Mouse (Mus musculus) right cerebral cortex, postnatal 36 days (tissue): Measurements from ENCODE around the gene Arhgap20.

Experiments used
- DNase-seq, 2 experiments: peaks; one replicate each; pipeline ENCODE4 v3.0.0; 2022; ENCODE audit warnings: low spot score in 2 of 2, mixed read lengths in 1 of 2

Gene Arhgap20

DNA sequence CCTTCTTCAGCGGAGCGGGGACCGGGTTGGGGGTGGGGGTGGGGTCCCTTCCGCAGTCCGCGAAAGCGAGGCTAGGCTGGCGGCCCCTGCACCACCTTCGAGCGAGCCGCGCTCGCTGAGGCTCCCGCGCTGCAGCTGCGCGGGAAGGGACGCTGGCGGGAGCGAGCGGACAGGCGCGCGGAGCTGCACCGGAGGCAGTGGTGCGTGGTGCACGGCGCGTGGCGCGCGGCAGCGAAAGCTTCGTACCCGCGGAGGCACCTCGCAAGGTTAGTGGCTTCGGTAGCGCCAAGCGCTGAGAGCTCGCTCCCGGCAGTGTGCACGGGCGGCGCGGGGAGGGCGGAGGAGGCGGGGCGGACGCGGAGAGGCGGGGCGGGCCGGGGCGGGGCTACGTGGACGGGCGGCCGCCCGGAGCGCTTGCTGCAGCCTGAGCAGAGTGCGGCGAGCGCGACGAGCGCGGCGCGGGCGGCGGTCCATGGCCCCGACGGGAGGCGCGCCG is at the start of gene Arhgap20:
TSS of gene Arhgap20 (plus strand) at position 417 of the 496 bp plus-strand sequence.
- DNase-seq: peak; percentile 88

DNA sequence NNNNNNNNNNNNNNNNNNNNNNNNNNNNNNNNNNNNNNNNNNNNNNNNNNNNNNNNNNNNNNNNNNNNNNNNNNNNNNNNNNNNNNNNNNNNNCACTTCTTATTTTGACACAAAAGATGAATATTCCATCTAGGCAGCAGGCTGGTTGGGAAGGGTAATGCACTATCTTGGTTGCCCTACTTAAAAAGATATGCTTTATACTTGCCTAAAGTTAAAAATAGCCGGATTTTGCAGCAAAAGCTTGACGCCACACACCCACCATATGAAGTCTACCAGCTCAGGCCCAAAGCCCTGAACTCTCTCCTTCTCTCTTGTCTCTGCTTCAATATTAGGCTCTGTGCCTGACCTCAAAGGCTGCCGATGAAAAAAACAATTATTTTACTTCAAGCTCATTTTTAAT is 46.3 kb upstream of the Arhgap20 start:
- peak in 1 of 2 experiments; percentile 27 for DNase-seq

DNA sequence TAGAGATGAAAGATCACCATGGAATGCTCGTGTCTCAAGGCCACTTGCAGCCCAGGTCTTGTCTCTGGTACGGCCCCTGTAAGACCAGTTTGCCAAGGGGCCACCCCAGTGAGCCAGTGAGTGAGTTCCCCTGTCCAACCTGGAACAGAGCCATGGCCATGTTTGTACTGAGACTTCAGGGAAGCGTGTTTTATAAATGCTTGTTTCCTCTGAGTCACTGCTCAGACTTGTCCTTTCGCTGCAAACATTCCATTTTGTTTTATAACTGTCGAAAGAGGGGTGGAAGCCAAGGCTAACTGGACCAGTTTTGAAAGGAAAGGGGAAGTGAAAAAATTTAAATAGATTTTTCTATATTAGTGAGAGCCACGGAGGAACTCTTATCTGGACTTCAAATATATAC is 37.2 kb upstream of the Arhgap20 start:
- DNase-seq: no peak

DNA sequence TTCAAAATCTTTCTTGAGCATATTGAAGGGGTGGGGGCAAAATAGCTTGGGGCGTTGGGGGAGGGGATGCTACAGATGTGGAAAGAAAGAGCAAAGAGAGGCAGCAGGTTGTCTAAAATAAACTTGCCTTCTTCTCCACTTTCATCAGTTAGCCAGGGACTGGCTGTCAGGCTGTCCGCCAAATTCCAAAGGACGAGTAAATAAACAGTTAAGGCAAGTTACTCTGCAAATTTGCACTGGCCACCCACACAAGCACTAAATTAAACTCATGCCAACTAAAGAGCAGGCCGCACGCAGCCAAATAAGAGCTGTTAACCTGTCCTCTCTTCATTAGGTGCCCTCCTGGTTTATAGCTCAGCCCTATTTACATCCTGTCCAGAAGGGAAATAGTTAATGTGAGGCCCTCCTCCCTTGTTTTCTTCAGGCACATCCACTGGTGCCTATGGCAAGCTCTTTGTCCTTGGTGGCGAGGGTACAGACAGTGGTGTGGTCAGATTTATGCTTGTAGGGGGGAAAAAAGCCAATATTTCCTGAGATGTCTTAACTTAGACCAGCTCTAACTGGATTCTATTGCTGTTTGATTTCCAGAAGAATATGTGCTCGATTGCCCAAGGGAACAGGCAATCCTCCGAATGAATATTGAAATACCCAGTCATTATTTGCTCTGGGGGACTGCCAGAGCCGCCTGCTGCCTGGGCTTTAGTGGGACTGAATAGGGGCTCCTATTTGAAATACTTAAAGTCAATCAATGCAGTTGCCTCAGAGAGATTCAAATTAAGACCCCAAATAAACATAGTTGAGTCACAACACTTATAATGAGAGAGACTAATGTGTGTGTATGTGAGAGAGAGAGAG is 29.7 kb upstream of the Arhgap20 start:
- no peak for DNase-seq

GRCm38 (mm10) chr9:51736750-51737368 is 28.3 kb upstream of the Arhgap20 start:
- DNase-seq: peak in 1 of 2 experiments; percentile 12

DNA sequence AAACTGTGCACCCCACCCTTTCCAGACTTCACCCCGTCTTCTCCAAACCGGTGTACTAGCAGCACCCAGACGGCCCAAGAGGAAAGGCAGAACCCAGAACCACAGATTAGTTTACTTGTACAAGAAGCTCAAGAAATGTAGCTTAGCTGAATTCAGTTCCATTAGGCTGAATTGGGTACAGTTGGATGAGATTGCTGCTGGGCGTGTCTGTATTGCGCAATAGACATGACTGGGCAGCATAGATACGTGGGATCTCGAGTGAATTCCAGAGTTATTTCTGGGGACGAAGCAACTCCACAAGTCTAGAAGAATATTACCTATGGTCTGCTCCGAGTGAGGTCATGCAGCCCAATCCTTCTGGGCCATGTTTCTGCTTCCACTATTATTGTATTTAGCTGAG is 26.8 kb upstream of the Arhgap20 start:
- DNase-seq: no peak

GRCm38 (mm10) chr9:51739826-51740225 is 25.3 kb upstream of the Arhgap20 start:
- no peak for DNase-seq

DNA sequence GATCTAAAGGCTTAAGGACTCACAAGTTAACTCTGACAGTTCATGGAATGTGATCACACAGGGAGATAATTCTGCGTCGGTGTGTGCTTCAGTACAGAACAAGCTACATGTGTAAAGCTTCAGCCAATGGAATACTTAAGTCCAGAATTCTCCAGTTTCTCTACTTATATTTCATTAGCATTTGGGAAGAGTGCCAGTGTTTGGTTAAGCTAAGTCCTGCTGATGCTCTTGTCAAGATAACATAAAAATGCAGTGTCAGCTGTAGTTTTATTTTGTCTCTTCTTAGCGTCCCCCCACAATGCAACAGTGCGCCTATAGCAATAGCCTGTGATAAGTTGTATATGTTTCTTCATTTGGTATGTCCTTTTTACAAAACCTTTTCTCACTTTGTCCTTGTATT is 15.0 kb upstream of the Arhgap20 start:
- DNase-seq: no peak

- no peak for DNase-seq
Observed at GRCm38 (mm10) chr9:51761003-51761402, 4.1 kb upstream of the Arhgap20 start.

- no peak for DNase-seq
Observed at GRCm38 (mm10) chr9:51764041-51764875, 879 bp upstream of the Arhgap20 start.

DNA sequence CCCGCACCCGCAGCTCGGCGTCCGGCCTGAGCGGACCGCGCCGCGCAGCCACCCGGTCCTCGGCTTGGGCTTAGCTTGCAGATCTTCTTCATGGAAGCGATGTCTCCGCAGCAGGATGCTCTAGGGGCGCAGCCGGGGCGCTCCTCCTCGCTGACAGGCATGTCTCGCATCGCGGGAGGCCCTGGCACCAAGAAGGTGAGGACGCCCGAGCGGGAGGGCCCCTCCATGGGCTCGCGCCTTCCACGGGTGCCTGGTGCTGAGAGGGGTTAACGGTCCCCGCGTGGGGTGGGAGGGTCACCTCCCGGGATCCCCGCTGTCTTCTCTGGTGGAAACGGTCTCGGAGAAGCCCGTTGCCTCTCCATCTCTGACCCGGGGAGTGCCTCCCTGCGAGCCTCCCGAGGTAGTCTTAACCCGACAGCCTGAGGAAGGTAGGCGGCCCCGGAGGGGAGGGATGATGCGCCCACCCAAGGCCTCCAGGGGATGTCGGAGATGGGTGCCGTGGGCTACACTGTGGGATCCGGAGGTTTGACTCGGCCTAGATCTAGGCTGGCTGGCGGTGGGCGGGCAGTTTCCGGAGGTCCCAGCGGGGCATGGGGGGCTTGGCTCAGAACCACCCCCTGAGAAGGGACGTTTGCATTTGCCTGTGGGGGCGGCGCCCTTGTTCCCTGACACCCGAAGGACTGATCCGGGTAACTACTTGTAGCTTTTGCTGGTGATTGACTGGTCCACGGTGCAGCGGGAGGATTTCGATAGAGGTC is 459 bp downstream of the Arhgap20 start:
- DNase-seq: peak; percentile 24 to 27

DNA sequence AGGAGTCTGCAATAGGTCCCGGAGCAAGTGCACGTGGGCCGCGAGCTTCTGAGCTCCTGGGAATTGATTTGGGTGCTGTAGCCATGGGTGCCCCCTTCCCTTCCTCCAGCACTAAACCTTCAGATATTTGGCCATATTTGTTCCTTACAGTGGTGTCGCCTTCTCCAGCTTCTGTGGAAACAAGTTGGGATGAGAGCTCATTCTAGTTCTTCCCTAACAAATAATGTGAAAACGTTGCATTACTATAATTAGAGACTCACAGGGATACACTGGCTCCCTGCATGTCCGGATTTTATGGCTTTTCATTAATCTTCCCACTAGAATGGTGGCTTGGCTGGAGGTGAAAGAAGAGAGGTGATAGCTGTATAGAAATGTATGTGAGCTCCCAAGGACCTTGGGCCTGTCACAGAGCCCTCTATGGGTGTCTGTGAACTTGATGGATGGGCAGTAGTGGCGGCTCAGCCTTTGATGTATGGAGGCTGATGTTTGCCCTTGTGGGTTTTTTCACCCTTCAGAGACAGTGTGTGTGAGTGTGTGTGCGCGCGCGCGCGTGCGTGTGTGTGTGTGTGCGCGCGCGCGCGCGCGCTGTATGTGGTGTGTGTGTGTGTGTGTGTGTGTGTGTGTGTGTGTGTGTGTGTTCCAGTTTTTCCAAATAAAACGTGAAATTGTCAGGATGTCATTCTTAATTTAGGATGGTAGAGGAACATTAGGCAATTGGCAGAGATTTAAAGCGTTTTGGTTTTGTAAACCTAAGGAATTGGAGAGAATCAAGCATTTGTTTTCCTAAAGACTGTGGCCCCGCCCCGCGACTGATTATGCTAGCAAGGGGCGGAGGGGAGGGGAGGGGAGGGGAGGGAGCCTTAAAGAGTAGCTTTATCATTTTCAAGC is 1.3 kb downstream of the Arhgap20 start:
- DNase-seq: peak; percentile 38 to 41

DNA sequence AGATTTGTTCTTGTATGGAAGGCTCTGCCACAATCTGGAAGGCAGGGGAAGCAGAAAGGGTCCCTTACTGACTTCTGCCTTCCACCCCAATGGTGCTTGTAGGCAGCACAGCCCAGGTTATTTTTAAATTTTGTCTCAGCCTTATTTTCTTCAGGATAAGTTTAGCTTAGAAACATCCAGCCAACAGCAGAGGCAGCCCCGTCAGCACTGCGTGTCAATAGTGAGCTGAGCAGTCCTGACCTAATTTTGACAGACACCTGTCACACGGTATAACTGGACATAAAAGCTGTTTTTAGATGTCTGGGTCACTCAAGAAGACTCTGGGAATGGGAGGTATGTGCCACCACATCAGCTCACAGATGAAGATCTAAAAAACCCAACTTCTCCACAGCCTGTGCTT is 9.1 kb downstream of the Arhgap20 start:
- DNase-seq: no peak

- no peak for DNase-seq
Observed at GRCm38 (mm10) chr9:51776459-51776858, 11.3 kb downstream of the Arhgap20 start.

DNA sequence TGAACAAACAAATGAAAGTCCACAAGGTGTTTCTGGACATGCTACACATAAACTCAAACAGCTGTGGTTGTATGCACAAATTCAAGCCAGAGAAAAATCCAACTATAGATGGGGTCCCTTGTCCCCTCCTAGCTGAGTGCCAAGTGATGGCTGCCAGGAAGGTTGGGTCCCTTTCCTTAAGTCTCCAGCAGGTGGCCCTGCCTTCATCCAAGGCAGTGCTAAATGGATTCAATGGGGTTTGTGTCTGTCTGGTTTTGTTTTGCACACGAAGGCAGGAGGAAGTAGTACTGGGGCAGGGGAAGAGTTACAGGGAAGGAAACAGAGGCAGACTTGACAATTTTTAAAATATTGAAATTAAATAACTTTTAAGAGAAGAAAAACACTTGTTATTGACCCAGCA is 12.0 kb downstream of the Arhgap20 start:
- no peak for DNase-seq

DNA sequence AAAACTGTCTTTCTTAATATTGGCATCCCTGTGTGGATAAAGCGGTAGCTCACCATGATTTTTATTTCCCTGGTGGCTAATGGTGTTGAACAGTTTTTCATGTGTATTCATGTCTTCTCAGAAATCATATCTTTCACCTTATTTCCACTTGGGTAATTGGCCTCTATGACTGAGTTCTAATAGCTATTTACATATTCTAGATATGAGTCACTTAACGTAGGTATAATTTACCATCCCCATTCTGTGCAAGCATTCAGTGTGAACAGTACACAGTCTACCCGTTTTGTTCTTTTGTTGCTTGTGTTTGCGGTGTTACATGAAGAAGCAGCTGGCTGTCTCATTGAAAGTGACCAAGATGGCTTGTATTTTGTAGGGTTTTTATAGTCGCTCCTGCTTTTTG is 14.1 kb downstream of the Arhgap20 start:
- no peak for DNase-seq

- no peak for DNase-seq
Observed at GRCm38 (mm10) chr9:51781092-51781491, 16.0 kb downstream of the Arhgap20 start.

DNA sequence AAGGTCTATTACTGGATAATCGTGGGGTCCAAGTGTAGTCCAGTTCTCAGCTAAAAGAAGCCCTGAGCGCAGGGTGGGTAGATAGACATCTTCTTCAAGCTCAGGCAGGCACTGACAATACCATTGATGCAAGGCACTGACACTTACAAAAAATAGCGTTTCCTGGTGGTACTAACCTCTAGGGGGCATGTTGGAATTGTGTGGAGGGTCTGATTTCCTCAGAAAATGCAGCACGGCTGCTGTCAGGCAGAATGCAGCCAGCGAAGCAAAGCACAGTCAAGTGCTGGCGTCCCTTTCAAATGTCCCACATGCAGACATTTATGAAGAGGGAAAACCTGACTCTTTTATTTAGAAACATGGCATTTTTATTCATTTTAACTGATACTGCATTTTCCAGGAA is 22.2 kb downstream of the Arhgap20 start:
- no peak for DNase-seq

DNA sequence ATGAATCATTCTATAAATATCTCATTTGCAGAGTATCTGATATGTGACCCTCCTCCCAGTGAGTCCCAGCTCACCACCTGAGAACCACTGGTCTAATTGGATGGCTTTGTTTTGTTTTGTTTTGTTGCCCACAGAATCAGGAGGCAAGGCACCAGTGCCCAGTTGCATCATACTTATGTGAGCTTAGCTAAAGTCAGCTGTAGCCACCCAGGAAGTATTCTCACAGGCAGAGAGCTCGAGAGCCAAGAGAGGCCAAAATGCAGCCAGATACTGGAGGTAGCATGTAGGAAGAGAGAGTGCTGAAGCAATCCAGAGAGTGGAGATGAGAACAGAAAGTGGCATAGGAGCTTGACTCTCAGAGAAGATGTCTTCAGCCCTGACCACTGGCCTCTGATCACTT is 23.3 kb downstream of the Arhgap20 start:
- DNase-seq: no peak

DNA sequence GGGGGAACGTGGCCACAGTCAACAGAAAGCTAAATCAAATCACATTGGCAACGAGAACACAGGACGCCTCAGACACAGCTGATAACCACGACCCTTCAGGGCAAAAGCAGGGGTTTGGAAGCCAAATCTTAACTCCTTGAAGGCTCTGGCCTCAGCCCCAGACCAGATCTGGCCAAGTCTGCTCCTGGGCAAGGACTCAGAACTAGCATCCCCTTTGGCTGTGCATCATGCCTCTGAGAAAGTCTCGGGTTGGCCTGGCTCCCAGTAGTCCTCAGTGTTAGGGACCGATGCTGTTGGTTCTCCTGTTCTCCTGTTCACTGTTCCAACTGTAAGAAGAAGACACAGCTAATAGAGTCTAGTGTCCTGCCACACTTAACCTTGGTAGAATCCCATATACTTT is 30.1 kb downstream of the Arhgap20 start:
- DNase-seq: no peak
